Mouse (Mus musculus) left cerebral cortex, postnatal 14 days (tissue): Measurements from ENCODE around the gene Aff4. TPM values are rescaled to one million over a fixed set of nuclear protein-coding genes. Genes with fewer than 3 reads are reported as not detected.

Experiments used
- microRNA-seq, 2 experiments: library from miRNA; unstranded; fragments of <30 nt; microRNA quantifications; one replicate each; pipeline ENCODE4 v1.2.0; 2022
- total RNA-seq, 2 experiments: library from RNA; stranded (reverse); gene quantifications; 2 replicates each; pipeline ENCODE4 v1.2.3; 2021

Aff4 gene
- total RNA-seq, 2 experiments from 2014 or later: 161 to 169 TPM

Small RNAs within 50 kb of the gene (microRNA-seq; reads per million reads assigned to microRNA genes)
- gene Mir6920: 0.53 to 0.67 reads per million in 2 experiments

Other genes starting within 250 kb of the Aff4 start
- 100 to 1,000 TPM; 186 to 187 TPM for gene Hspa4, start 50.4 kb upstream of the Aff4 start, total RNA-seq
- 1 to 10 TPM; 8.6 to 9.4 TPM for gene Zcchc10, start 26.2 kb upstream of the Aff4 start, total RNA-seq
- not detected for gene Leap2, start 72.3 kb downstream of the Aff4 start, total RNA-seq
- 100 to 1,000 TPM; 556 to 597 TPM for gene Uqcrq, start 80.0 kb downstream of the Aff4 start, total RNA-seq
- 1 to 10 TPM in 1 of 2 experiments, under 1 TPM in 1; 0.55 to 1.1 TPM for gene Gdf9, start 80.2 kb downstream of the Aff4 start, total RNA-seq
- gene Gm10447, start 106.3 kb downstream of the Aff4 start, total RNA-seq: not detected
- 1 to 10 TPM; 3.8 to 4.6 TPM for gene Shroom1, start 106.4 kb downstream of the Aff4 start, total RNA-seq
- gene Gm9837, start 119.6 kb downstream of the Aff4 start, total RNA-seq: under 1 TPM in 1 of 2 experiments, not detected in 1; 0.51 TPM
- 1 to 10 TPM; 2.2 to 3.6 TPM for gene Gm9945, start 129.3 kb downstream of the Aff4 start, total RNA-seq
- 10 to 100 TPM; 71.5 to 74.7 TPM for gene Sowaha, start 129.4 kb downstream of the Aff4 start, total RNA-seq
- gene Sept8, start 168.4 kb downstream of the Aff4 start, total RNA-seq: 100 to 1,000 TPM; 253 to 267 TPM
- gene Kif3a, start 216.5 kb downstream of the Aff4 start, total RNA-seq: 100 to 1,000 TPM; 137 to 147 TPM